Mouse (Mus musculus) olfactory bulb, adult 2 months (tissue): ENCODE measurements around the gene Cdh16.

ENCODE experiments used
- CTCF ChIP-seq: fragments of 200-500 bp; IDR thresholded peaks from 2 replicates; pipeline ENCODE4 v1.5.1; 2012; ENCODE audit warnings: low read depth, mild to moderate bottlenecking, low read length, moderate library complexity; ENCODE audit not compliant: insufficient read depth
- POLR2A ChIP-seq: fragments of 200-500 bp; IDR thresholded peaks from 2 replicates; pipeline ENCODE4 v1.6.1; 2012; ENCODE audit warnings: mild to moderate bottlenecking, low read depth, low read length, moderate library complexity; ENCODE audit not compliant: insufficient read depth

GRCm38 (mm10) chr8:104620765-104621164 is 3.4 kb downstream of the Cdh16 start:
- TF ChIP-seq CTCF (no peak), POLR2A (no peak)
